Mouse (Mus musculus): Measurements from ENCODE around the gene Tmem184a. TPM values are rescaled to one million over a fixed set of nuclear protein-coding genes. Genes with fewer than 3 reads are reported as not detected.

Tmem184a gene
- polyA plus RNA-seq (2012; ENCODE audit: insufficient read depth, insufficient read length, low replicate concordance, missing spikeins), result not detected in 2 replicates

DNA sequence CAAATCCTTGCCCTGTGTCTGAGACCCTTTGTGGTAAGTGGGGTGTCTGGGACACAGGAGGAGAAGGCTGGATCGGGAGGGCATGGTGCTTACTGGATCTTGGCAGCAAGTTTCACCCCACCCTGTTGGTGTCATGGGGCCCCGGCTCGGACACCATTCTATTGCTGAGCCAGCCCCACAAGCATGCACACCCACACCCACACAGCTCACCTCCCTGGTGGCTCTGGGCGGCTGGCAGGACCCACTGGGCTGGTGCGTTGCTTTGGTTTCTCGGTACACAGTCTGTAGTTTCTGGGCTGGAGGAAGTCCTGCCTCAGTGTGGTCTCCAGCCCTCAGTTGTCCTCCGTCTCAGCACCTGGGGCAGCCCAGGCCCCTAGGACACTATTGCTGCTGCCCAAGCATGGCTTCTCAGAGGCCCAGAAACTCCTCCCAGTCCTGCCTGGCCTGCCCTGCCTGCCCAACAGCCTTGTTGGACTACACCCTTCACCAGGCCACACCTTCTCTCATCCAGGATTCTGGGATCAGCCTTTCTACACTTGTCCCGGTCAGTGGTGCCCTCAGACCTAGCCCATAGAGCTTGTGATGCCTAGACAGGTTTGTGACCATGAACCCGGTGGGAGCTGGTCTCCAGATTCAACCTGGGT, at the start of gene Tmem184a:
Gene Tmem184a, minus strand, starts transcription at position 380 of the 644 bp plus-strand sequence.
- H3K4me1 ChIP-seq (ENCODE audit: control insufficient read depth, insufficient read depth, low read length), result no peaks in the 10 kb centered on the region
- WGBS, result 87% methylated on average over 9 of the region's 9 CpGs
- H3K27ac ChIP-seq (ENCODE audit: insufficient read depth, low read depth, low read length), result no peak within 1 kb of the TSS
- no peak within 1 kb of the TSS for H3K4me3 ChIP-seq (ENCODE audit: insufficient read depth, low read depth, low read length)
- TF ChIP-seq POLR2A (IDR thresholded peaks at IDR 0.05; ENCODE audit: insufficient read depth, low read depth, low read length) (no peak), CTCF (IDR thresholded peaks at IDR 0.05; ENCODE audit: insufficient read depth, low read depth, low read length) (no peak)

GRCm38 (mm10) chr5:139862759-139863158, 43.0 kb upstream of the Tmem184a start:
- H3K4me1 ChIP-seq (ENCODE audit: control insufficient read depth, insufficient read depth, low read length), result peaks cover 4% of the 10 kb centered on the region
- TF ChIP-seq CTCF (IDR thresholded peaks at IDR 0.05; ENCODE audit: insufficient read depth, low read depth, low read length), result no peak
- no peak for TF ChIP-seq POLR2A (IDR thresholded peaks at IDR 0.05; ENCODE audit: insufficient read depth, low read depth, low read length)
- no peak overlapping the region for H3K4me3 ChIP-seq (ENCODE audit: insufficient read depth, low read depth, low read length)
- WGBS, result 18% methylated on average over 4 of the region's 4 CpGs
- no peak overlapping the region for H3K27ac ChIP-seq (ENCODE audit: insufficient read depth, low read depth, low read length)

- TF ChIP-seq CTCF (IDR thresholded peaks at IDR 0.05; ENCODE audit: insufficient read depth, low read depth, low read length), result no peak
- H3K4me3 ChIP-seq (ENCODE audit: insufficient read depth, low read depth, low read length), result no peak overlapping the region
- peaks cover 4% of the 10 kb centered on the region for H3K4me1 ChIP-seq (ENCODE audit: control insufficient read depth, insufficient read depth, low read length)
- H3K27ac ChIP-seq (ENCODE audit: insufficient read depth, low read depth, low read length), result no peak overlapping the region
- WGBS, result 35% methylated on average over 15 of the region's 15 CpGs
Observed at GRCm38 (mm10) chr5:139860328-139861104, 40.8 kb upstream of the Tmem184a start.

DNA sequence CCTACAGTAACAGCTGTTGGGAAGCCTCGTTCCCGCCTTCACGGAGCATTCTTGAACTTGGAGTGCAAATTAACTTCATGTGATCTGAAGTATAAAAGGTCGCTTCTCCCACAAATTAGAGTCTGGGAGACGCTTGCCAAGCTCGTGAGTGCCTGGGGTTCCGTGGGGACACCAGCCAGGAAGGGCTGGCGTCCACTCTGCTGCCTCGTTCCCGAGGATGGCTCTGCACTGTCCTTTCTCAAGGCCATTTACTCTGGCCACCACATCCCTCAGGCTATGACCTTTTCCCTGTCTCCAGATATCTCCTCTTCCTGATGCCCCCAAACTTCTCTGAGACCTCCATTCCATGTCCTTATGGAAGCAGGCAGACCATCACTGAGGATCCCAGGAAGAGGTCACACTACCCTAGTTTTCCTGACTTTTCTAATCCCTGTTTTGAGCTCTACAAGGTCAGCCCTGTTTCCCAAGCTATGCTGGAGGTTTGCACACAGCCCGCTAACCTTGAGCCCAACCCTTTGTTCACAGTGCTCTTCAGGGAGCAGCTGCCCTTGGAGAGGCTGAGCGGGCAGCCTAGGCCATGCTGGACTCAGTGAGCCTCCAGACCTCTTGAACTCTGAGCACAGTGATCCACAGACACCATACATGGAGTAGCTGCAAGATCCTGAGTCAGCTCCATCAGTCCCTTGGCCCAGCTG, 30.1 kb upstream of the Tmem184a start:
- Histone ChIP-seq H3K27ac (ENCODE audit: insufficient read depth, low read depth, low read length) (no peak overlapping the region), H3K4me3 (ENCODE audit: insufficient read depth, low read depth, low read length) (no peak overlapping the region), H3K4me1 (ENCODE audit: control insufficient read depth, insufficient read depth, low read length) (peaks cover 21% of the 10 kb centered on the region)
- 32% methylated on average over 12 of the region's 12 CpGs for WGBS
- no peak for TF ChIP-seq CTCF (IDR thresholded peaks at IDR 0.05; ENCODE audit: insufficient read depth, low read depth, low read length)
- no peak for TF ChIP-seq POLR2A (IDR thresholded peaks at IDR 0.05; ENCODE audit: insufficient read depth, low read depth, low read length)

DNA sequence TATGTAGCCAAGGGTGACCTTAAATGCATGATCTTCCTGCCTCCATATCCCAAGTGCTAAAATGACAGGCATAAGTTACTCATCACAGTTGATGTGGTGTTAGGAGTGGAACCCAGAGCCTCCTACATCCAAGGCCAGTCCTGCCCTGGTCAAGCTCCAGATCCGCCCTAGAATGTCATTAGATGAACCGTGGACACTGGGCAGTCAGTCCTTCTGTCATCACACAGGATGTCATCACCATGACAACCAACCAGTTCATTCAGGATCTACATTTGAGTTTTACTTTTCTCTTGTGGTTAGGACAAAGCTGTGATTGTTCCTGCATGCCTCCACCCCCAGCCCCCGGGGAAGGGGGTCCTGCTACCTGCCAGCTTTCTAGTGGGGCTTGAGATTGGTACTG, 19.4 kb upstream of the Tmem184a start:
- no peaks in the 10 kb centered on the region for H3K4me1 ChIP-seq (ENCODE audit: control insufficient read depth, insufficient read depth, low read length)
- no peak overlapping the region for H3K4me3 ChIP-seq (ENCODE audit: insufficient read depth, low read depth, low read length)
- WGBS, result 33% methylated on average over 3 of the region's 3 CpGs
- TF ChIP-seq POLR2A (IDR thresholded peaks at IDR 0.05; ENCODE audit: insufficient read depth, low read depth, low read length) (no peak), CTCF (IDR thresholded peaks at IDR 0.05; ENCODE audit: insufficient read depth, low read depth, low read length) (no peak)
- H3K27ac ChIP-seq (ENCODE audit: insufficient read depth, low read depth, low read length), result no peak overlapping the region

GRCm38 (mm10) chr5:139838476-139838892, 18.8 kb upstream of the Tmem184a start:
- Histone ChIP-seq H3K27ac (ENCODE audit: insufficient read depth, low read depth, low read length) (no peak overlapping the region), H3K4me3 (ENCODE audit: insufficient read depth, low read depth, low read length) (no peak overlapping the region), H3K4me1 (ENCODE audit: control insufficient read depth, insufficient read depth, low read length) (no peaks in the 10 kb centered on the region)
- TF ChIP-seq POLR2A (IDR thresholded peaks at IDR 0.05; ENCODE audit: insufficient read depth, low read depth, low read length), result no peak
- no peak for TF ChIP-seq CTCF (IDR thresholded peaks at IDR 0.05; ENCODE audit: insufficient read depth, low read depth, low read length)
- WGBS, result 10% methylated on average over 2 of the region's 2 CpGs

- H3K4me1 ChIP-seq (ENCODE audit: control insufficient read depth, insufficient read depth, low read length), result no peaks in the 10 kb centered on the region
- TF ChIP-seq CTCF (IDR thresholded peaks at IDR 0.05; ENCODE audit: insufficient read depth, low read depth, low read length) (no peak), POLR2A (IDR thresholded peaks at IDR 0.05; ENCODE audit: insufficient read depth, low read depth, low read length) (no peak)
- no peak overlapping the region for H3K27ac ChIP-seq (ENCODE audit: insufficient read depth, low read depth, low read length)
- no peak overlapping the region for H3K4me3 ChIP-seq (ENCODE audit: insufficient read depth, low read depth, low read length)
- WGBS, result 83% methylated on average over 7 of the region's 7 CpGs
Observed at GRCm38 (mm10) chr5:139835706-139836105, 16.0 kb upstream of the Tmem184a start.

GRCm38 (mm10) chr5:139832125-139832524, 12.4 kb upstream of the Tmem184a start:
- Histone ChIP-seq H3K4me3 (ENCODE audit: insufficient read depth, low read depth, low read length) (no peak overlapping the region), H3K27ac (ENCODE audit: insufficient read depth, low read depth, low read length) (no peak overlapping the region), H3K4me1 (ENCODE audit: control insufficient read depth, insufficient read depth, low read length) (peaks cover 8% of the 10 kb centered on the region)
- 80% methylated on average over 7 of the region's 7 CpGs for WGBS
- no peak for TF ChIP-seq CTCF (IDR thresholded peaks at IDR 0.05; ENCODE audit: insufficient read depth, low read depth, low read length)
- TF ChIP-seq POLR2A (IDR thresholded peaks at IDR 0.05; ENCODE audit: insufficient read depth, low read depth, low read length), result no peak

- 92% methylated on average over 3 of the region's 3 CpGs for WGBS
- Histone ChIP-seq H3K4me1 (ENCODE audit: control insufficient read depth, insufficient read depth, low read length) (peaks cover 14% of the 10 kb centered on the region), H3K27ac (ENCODE audit: insufficient read depth, low read depth, low read length) (no peak overlapping the region), H3K4me3 (ENCODE audit: insufficient read depth, low read depth, low read length) (no peak overlapping the region)
- no peak for TF ChIP-seq POLR2A (IDR thresholded peaks at IDR 0.05; ENCODE audit: insufficient read depth, low read depth, low read length)
- no peak for TF ChIP-seq CTCF (IDR thresholded peaks at IDR 0.05; ENCODE audit: insufficient read depth, low read depth, low read length)
Observed at GRCm38 (mm10) chr5:139830734-139831133, 11.0 kb upstream of the Tmem184a start.

Measured in olfactory bulb, adult 2 months (tissue).